Mouse (Mus musculus) small intestine, adult 2 months (tissue): ENCODE results near the gene Cenpn.

Source experiments
- CTCF ChIP-seq: fragments of 200-500 bp; IDR thresholded peaks from 2 replicates; pipeline ENCODE4 v1.5.1; 2012; ENCODE audit warnings: low read depth, mild to moderate bottlenecking, control low read depth, inconsistent platforms, low read length, moderate library complexity, mixed read lengths; ENCODE audit not compliant: insufficient replicate concordance, insufficient read length; ENCODE audit errors: extremely low read depth
- POLR2A ChIP-seq: fragments of 200-500 bp; IDR thresholded peaks from 2 replicates; pipeline ENCODE4 v1.6.1; 2012; ENCODE audit warnings: low read depth, mild to moderate bottlenecking, control low read depth, inconsistent platforms, low read length, moderate library complexity

DNA sequence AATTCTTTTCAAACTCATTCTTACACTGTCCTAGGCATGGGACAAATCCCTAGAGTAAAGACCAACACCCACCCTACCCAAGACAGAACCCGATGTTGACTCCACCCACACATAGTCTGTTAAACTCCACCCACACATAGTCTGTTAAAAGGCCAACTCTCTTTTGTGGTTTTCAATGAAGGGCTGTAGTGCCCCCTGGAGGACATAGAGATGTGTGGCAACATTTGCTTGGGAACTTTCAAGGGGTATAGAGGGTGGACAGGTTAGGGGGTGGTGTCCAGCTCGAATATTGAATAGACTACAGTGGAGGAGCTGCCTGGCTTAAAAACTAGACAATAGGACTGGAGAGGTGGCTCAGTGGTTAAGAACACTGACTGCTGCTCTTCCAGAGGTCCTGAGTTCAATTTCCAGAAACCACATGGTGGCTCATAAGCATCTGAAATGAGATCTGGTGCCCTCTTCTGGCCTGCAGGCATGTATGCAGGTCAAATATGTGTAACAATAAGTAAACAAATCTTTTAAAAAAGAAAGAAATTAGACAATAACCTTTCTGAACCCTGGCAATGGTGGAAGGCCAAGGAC, 48.7 kb upstream of the Cenpn start:
- TF ChIP-seq CTCF: no peak; the same call in 1 of the 2 replicates
- no peak for TF ChIP-seq POLR2A
